Mouse (Mus musculus) bone marrow, adult 2 months (tissue): ENCODE data around the gene Palld. TPM values are rescaled to one million over a fixed set of nuclear protein-coding genes. Genes with fewer than 3 reads are reported as not detected.

Experiments used
- H3K27ac ChIP-seq: fragments of 200-500 bp; 2 replicates; pipeline ENCODE4 v1.5.1; 2012; ENCODE audit warnings: low read depth, mild to moderate bottlenecking, control low read depth, inconsistent platforms, low read length; ENCODE audit not compliant: control insufficient read depth, poor library complexity, insufficient read depth
- H3K4me1 ChIP-seq: fragments of 200-500 bp; 2 replicates; pipeline ENCODE4 v1.6.1; 2011; ENCODE audit warnings: low read length; ENCODE audit not compliant: control insufficient read depth, insufficient read depth
- H3K4me3 ChIP-seq: fragments of 200-500 bp; replicated peaks from 2 replicates; pipeline ENCODE3; 2011; ENCODE audit warnings: mild to moderate bottlenecking, low read depth, low read length, control low read depth; ENCODE audit not compliant: control insufficient read depth
- CTCF ChIP-seq: fragments of 200-500 bp; IDR thresholded peaks from 2 replicates; pipeline ENCODE4 v1.5.1; 2011; ENCODE audit warnings: low read length, control low read depth; ENCODE audit not compliant: control insufficient read depth, insufficient read depth
- POLR2A ChIP-seq: fragments of 200-500 bp; IDR thresholded peaks from 2 replicates; pipeline ENCODE4 v1.6.1; 2011; ENCODE audit warnings: low read depth, mild to moderate bottlenecking, control low read depth, low read length, borderline replicate concordance; ENCODE audit not compliant: control insufficient read depth
- WGBS: fragments of 180-500 bp; shearing (Covaris S2); methylation state at CpG from one replicate; pipeline ENCODE4 v1.1.7; 2018; 5-methylcytosine and 5-hydroxymethylcytosine counted together
- polyA plus RNA-seq: library from polyadenylated mRNA; stranded (reverse); fragments of >200 nt; gene quantifications from 2 replicates; pipeline ENCODE4 v1.2.4, GENCODE M21; 2011; ENCODE audit warnings: low replicate concordance; ENCODE audit not compliant: missing spikeins, insufficient read depth, insufficient read length

The Palld gene
- polyA plus RNA-seq, 1 experiment = 33.7 TPM

DNA sequence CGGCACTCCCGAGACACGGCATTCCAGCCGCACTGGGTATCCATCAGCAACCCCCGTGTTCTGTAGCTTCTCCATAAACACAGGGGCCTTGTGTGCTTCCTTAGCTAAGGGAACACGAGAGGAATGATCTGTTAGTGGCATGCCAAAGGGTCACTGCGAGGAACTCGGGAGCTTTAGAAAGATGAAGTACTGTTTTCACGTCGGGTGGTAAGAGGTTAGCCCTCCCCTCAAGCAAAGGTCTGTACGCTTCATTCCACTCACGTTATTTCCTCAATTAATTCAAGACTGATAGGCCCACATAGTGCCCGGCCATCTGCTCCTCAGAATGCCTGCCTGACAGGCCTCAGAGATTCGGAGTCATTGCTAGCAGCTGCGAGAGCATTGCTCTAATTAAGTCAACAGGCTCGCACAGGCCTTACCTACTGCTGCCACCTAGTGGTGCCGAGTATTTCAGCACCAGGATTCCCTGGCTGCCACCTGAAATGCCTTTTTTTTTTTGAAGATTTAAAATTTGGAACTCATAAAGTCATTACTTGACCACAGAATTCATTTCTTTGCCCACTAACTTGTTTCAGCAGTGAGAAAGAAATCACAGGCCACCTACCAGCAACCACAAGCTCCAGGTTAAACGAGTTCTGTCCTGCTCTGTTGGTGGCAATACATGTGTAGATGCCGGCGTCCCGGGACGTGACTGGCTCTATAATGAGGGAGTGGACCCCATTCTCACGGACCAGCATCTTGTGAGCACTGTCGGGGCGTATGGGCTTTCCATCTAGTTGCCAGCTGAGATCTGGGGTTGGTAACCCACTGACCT is 386.4 kb downstream of the Palld start:
- TF ChIP-seq POLR2A = no peak
- peak; percentile 88 for TF ChIP-seq CTCF
- Histone ChIP-seq H3K4me1 (peaks cover 2% of the 10 kb centered on the region; the same call in 1 of the 2 replicates), H3K27ac (no peak overlapping the region), H3K4me3 (no peak overlapping the region)
- WGBS = 59% methylated on average over 25 of the region's 25 CpGs

DNA sequence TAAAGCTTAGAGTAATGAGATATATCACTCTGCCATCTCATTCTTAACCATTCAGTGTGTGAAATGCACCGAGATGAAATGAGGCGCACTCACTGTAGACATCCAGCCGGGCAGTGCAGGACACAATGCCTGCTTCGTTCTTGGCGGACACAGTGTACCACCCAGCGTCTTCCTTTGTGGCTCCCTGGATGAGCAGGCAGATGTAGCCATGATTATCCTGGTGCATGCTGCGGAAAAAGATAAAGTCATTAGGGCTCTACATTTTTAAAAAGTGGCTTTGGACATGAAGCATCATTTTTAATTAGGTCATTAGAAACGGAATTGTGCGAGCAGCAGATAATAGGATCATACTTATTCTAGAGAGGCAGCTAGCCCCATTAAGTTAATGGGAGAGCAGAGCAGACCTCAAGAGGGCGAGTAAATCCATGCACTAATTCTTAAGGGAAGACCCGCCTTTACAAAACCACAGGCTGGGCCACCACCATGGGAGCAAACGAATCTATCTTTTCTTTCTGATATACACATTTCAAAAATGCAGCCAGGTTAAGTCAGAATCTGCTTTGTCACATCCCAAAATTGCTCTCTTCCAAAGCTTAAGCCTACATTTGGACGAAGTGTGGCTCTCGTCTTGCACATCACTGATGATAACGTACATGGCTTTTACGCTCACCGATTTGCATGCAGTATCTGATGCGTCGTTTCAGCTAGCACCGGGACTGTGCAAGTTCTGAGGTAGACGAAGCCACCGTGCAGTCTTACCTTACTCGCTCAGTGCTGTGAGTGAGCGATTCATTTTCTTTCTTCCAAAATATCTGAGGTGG is 387.2 kb downstream of the Palld start:
- Histone ChIP-seq H3K4me3 (no peak overlapping the region), H3K4me1 (peaks cover 2% of the 10 kb centered on the region; the same call in 1 of the 2 replicates), H3K27ac (no peak overlapping the region)
- TF ChIP-seq POLR2A (no peak), CTCF (no peak)
- 89% methylated on average over 24 of the region's 24 CpGs for WGBS

DNA sequence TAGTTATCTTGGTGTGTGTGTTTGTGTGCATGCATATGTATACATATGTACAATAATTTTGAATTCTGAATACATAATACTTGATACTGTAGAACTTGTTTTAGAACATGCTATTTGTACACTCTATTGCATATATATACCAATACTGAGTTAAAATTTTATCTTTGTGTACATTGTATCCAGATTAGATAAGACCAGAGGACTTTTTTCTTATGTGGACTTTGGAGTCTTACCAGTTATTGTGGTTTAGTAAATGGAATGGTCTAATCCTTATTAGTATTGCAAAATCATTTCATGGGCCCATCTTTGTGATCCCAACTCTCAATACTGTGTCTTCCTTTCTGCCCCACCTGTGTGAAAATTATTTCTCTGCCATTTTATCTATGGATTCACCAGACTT is 400.2 kb downstream of the Palld start:
- TF ChIP-seq POLR2A (no peak), CTCF (no peak)
- Histone ChIP-seq H3K4me1 (no peaks in the 10 kb centered on the region; the same call in 1 of the 2 replicates), H3K4me3 (no peak overlapping the region), H3K27ac (no peak overlapping the region)

DNA sequence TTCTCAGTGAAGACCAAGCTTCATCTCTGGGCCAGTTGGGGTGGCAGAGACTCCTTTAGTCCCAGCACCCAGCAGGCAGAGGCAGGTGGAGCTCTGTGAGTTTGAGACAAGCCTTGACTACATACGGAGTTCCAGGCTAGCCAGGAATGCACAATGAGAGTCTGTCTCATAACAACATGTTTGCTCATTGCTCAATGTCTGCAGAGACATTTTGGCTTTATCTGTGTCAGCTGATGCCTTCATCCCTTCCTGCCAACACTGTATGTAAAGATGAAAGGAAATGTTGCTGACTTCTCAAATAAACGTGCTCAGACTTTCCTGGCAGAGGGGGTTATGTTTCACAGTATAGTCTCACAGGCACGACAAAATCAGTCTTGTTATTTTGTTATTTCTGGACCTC is 401.6 kb downstream of the Palld start:
- no peak overlapping the region for H3K27ac ChIP-seq
- 71% methylated on average over 3 of the region's 3 CpGs for WGBS
- TF ChIP-seq CTCF = no peak
- no peak for TF ChIP-seq POLR2A

DNA sequence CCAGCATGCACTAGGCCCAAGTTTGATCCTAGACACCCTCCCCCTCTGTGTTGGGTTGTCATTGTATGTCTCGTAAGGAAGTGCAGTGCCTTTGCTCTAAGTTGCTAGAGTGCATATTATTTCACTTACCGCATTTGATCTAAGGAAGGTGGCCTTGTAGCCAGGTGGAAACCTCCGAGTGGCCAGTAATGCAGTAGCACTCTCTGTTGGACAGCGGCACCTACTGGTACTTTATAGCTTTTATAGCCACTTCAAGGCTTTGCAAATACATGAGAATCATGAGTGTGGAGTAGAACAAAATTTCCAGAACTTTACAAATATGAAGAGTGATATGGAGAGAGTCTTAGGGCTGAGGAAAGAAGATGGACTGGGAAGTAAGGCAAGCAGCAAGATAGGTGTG is 403.5 kb downstream of the Palld start:
- TF ChIP-seq POLR2A = no peak
- TF ChIP-seq CTCF = no peak
- H3K4me1 ChIP-seq = no peaks in the 10 kb centered on the region; the same call in 1 of the 2 replicates
- 81% methylated on average over 4 of the region's 4 CpGs for WGBS
- H3K4me3 ChIP-seq = no peak overlapping the region
- H3K27ac ChIP-seq = no peak overlapping the region

More for the DNA sequence above, 401.6 kb downstream of the Palld start:
- Histone ChIP-seq H3K4me1 (no peaks in the 10 kb centered on the region; the same call in 1 of the 2 replicates), H3K4me3 (no peak overlapping the region)

DNA sequence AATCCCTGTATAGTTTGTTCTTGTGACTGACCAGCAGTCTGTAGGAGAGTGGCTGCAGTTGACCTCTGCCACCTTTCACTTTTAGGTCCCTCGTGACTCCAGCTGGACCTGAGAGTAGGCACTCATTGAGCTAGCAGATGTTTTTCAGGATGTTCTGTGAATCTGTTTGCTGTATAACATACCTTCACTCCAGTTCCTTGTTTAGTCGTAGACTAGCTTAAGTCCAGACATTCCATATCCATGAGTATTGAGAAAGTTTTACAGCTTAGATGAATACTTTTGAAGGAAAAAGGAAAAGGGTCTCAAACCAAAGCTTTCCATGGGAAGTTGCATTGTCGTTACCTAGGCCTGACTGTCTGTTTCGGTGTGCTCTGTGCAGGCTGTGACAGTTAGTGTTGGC is 405.4 kb downstream of the Palld start:
- TF ChIP-seq POLR2A = no peak
- no peak for TF ChIP-seq CTCF
- Histone ChIP-seq H3K4me1 (no peaks in the 10 kb centered on the region; the same call in 1 of the 2 replicates), H3K4me3 (no peak overlapping the region), H3K27ac (no peak overlapping the region)
- 86% methylated on average over 4 of the region's 4 CpGs for WGBS

DNA sequence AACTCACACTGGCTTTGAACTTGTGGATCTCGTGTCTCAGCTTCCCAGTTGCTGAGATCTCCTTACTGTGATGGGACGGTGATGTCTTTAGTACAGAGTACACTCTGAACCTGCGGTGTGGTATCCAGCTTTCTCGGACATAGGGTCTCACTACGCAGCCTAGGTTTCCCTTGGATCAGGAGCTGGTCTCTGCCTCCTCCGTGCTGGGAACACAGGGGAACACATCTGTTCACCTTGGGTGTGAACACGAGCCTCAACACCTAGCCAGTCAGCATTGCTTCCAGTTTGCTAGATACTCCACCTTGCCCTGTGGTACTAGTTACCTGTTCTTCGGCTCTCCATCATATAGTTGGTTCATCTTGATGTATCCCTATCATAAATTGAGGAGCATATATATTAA is 413.9 kb downstream of the Palld start:
- Histone ChIP-seq H3K4me1 (peaks cover 3% of the 10 kb centered on the region; the same call in 1 of the 2 replicates), H3K27ac (no peak overlapping the region), H3K4me3 (no peak overlapping the region)
- TF ChIP-seq POLR2A = no peak
- no peak for TF ChIP-seq CTCF
- WGBS = 89% methylated on average over 8 of the region's 8 CpGs

DNA sequence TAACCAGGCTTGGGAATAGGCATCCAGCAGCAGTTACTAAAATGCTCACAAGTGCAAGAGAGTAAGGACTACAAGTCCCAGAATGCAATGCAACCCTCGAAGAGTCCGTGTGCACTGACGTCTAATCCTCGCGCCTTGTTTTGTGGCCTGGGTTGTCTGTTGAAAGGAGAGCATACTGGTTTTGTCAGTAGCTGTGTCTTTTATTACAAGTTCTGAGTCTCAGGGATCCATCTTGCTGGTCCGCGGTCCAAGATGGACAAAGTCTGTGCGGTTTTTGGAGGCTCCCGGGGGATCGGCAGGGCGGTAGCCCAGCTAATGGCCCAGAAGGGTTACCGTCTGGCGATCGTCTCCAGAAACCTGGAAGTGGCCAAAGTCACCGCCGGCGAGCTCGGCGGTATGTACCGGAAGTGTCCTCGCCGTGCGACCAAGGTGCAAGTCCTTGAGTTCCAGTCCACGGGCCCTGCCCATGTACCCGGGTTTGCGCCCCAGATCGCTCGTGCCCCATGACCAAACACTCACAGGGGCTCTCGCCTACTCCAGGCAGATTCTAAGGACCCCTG is 414.8 kb downstream of the Palld start, which contains the start of gene Cbr4:
Gene Cbr4 (plus strand): TSS at position 138 of the 560 bp plus-strand sequence.
- peak within 1 kb of the TSS; percentile 79 for H3K27ac ChIP-seq
- TF ChIP-seq CTCF = 0 out of 2 replicates have a peak, but pooled peaks have one; percentile 8
- peak; percentile 57; the same call in 1 of the 2 replicates for TF ChIP-seq POLR2A
- WGBS = under 1% methylated on average over 29 of the region's 29 CpGs

More for the DNA sequence above, 414.8 kb downstream of the Palld start, which contains the start of gene Cbr4:
- H3K4me3 ChIP-seq = peak within 1 kb of the TSS; percentile 81
- H3K4me1 ChIP-seq = peaks cover 3% of the 10 kb centered on the region; the same call in 1 of the 2 replicates
